Mouse (Mus musculus): ENCODE measurements around the gene Bloc1s6.

The Bloc1s6 gene

GRCm38 (mm10) chr2:122765071-122765793 is 26.9 kb downstream of the Bloc1s6 start, which contains the start of gene Sqor:
Gene Sqor, plus strand, starts transcription at chr2:122765237.
- DNase-seq (ENCODE audit: low spot score in 2 of 2) = peak; percentile 58 to 78

- DNase-seq (ENCODE audit: low spot score in 2 of 2) = no peak
Observed at GRCm38 (mm10) chr2:122765794-122766145, 27.5 kb downstream of the Bloc1s6 start.

DNA sequence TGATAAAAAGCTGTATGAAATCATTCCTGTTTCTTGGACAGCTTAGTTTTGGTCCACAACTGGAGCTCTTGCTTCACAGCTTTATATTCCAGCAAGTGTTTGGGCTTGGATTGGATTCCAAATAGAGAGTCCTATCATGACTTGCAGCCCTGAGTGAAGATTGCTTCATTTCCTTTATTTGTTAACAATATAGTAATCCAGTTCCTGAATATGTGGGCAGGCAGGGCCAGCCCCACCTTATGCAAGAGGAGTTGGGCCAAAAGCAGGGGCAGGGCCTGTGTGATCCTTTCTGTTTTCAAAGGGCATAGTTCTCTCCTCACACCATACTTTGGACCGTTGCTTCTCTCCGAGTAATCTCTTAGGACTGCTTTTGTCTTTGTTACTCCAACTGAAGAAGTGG is 32.7 kb downstream of the Bloc1s6 start:
- peak in 1 of 2 experiments; percentile 14 for DNase-seq (ENCODE audit: low spot score in 2 of 2)

GRCm38 (mm10) chr2:122772899-122773298 is 34.6 kb downstream of the Bloc1s6 start:
- no peak for DNase-seq (ENCODE audit: low spot score in 2 of 2)

DNA sequence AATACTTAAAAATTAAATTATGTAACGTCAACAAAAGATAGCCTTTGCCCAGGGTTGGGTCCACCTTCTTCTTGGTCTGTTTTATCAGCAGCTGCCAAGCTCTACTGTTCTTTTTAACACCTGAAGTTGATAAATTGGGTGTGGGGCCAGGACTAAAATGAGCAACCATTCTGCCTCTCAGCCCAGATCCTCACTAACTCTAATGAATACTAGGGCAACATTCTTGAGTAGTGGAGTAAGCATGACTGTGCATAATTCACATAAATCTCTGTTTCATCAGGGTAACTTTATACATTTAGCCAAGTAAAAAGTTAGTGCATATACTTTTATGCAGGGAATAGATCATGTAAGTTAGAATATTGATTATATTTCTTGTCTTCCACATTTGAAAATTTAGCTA is 37.2 kb downstream of the Bloc1s6 start:
- no peak for DNase-seq (ENCODE audit: low spot score in 2 of 2)

GRCm38 (mm10) chr2:122776823-122777222 is 38.5 kb downstream of the Bloc1s6 start:
- no peak for DNase-seq (ENCODE audit: low spot score in 2 of 2)

- DNase-seq (ENCODE audit: low spot score in 2 of 2) = no peak
Observed at GRCm38 (mm10) chr2:122779967-122780366, 41.7 kb downstream of the Bloc1s6 start.

GRCm38 (mm10) chr2:122780447-122780846 is 42.1 kb downstream of the Bloc1s6 start:
- DNase-seq (ENCODE audit: low spot score in 2 of 2) = no peak

GRCm38 (mm10) chr2:122781590-122782356 is 43.5 kb downstream of the Bloc1s6 start:
- DNase-seq (ENCODE audit: low spot score in 2 of 2) = no peak

- no peak for DNase-seq (ENCODE audit: low spot score in 2 of 2)
Observed at GRCm38 (mm10) chr2:122783730-122784129, 45.4 kb downstream of the Bloc1s6 start.

DNA sequence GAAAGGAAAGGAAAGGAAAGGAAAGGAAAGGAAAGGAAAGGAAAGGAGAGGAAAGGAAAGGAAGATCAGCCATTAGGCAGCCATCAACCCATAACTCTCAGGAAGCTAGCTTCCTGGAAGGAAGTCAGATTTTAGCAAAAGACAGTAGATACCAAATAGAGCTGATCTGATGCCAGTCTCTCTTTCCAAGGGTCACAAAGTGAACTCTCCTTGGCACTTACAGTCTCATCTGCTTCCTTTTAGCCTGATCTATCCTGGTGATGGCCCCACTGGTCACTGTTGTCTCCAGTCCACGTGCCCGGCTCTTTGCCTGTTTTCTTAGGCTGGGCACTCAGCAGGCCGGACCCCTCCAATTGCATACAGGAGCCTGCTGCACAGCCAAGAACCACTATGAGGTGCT is 46.4 kb downstream of the Bloc1s6 start:
- no peak for DNase-seq (ENCODE audit: low spot score in 2 of 2)

GRCm38 (mm10) chr2:122786167-122786566 is 47.9 kb downstream of the Bloc1s6 start:
- DNase-seq (ENCODE audit: low spot score in 2 of 2) = no peak

DNA sequence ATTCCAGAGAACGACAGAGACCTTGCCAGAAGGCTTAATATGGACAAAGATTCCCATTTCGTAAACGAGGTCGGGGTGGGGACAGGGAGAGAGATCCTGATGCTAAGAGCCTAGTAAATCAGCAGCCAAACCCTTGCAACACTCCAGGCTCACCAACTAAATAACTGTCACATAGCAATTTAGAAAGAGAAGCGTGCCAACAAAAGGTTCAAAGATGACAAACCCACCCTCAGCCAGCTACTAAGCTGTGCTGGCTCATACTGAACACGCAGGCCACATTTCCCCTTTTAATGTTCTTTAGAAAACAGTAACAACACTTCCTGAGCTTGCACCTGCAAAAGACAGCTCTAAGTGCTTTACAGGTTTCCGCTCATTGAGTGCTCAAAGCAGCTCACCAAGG is 51.0 kb downstream of the Bloc1s6 start:
- DNase-seq (ENCODE audit: low spot score in 2 of 2) = no peak

- no peak for DNase-seq (ENCODE audit: low spot score in 2 of 2)
Observed at GRCm38 (mm10) chr2:122789730-122790129, 51.4 kb downstream of the Bloc1s6 start.
